Mouse (Mus musculus): ENCODE data around the gene Crb1.

DNA sequence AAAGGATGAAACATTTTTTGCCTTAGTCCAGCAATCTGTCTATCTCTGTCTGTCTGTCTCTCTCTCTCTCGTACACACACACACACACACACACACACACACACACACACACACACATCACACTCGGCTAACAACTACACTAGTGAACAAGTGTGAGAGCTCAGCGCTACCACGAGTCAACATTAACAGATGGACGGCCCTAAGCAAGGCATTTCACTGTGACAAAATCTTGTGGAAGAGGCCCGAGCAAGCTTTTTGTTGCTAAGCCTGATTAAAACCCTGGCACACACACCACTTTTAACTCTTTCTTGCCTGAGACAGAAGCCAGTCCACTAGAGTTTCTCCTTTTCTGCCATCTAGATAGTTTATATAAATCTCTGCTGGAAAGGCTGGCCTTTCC lies 223.4 kb downstream of the Crb1 start:
- no peak for TF ChIP-seq CTCF (IDR thresholded peaks at IDR 0.05; ENCODE audit: low read depth, low read length)
- TF ChIP-seq GATA1 (IDR thresholded peaks at IDR 0.05; ENCODE audit: borderline replicate concordance, low read length): no peak
- TF ChIP-seq POLR2AphosphoS5 (IDR thresholded peaks at IDR 0.05; ENCODE audit: insufficient replicate concordance, low read depth, low read length): no peak
- TF ChIP-seq GATA2 (IDR thresholded peaks at IDR 0.05; ENCODE audit: borderline replicate concordance, low read depth, low read length): no peak

All from G1E (cell line).